Mouse (Mus musculus): ENCODE measurements around the gene Ascc2.

Ascc2 gene

GRCm38 (mm10) chr11:4637534-4638234 is at the start of gene Ascc2:
Gene Ascc2, plus strand, starts transcription at chr11:4637747.
- WGBS = 1% methylated on average over 35 of the region's 35 CpGs

DNA sequence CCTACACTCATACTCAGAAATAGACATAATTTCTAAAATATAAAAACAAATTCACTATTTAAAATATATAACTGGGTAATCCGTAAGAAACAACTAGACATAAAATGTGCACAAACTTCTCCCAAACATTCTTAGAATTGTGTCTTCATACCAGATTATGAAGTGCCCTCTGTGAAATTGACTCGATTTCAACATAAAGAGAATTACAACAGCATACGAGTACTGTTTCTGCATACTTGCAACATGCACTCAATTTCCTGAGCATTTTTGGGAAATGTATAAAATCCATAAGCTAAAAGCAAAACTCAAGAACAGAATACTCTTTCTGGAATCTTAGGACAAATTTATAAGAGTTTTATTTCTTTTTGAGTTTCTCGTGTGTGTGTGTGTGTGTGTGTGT is 45.7 kb upstream of the Ascc2 start:
- WGBS = 61% methylated on average over 4 of the region's 4 CpGs

DNA sequence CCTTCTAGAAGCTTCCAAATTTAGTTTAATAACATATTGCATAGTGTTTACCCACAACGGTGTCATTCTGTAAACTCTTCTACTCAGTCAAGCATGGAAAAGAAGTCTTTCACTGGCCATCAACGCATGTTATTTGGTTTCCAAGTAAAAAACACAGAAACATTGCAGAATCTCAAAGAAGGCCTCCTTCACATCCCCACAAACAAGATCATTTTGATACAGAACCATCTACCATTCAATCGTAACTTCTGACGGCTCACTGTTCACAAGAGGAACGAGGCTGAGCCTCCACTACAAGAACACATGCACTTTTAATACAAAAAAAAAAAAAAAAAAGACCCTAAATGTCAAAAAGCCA is 44.1 kb upstream of the Ascc2 start:
- WGBS = 5% methylated on average over 5 of the region's 5 CpGs

DNA sequence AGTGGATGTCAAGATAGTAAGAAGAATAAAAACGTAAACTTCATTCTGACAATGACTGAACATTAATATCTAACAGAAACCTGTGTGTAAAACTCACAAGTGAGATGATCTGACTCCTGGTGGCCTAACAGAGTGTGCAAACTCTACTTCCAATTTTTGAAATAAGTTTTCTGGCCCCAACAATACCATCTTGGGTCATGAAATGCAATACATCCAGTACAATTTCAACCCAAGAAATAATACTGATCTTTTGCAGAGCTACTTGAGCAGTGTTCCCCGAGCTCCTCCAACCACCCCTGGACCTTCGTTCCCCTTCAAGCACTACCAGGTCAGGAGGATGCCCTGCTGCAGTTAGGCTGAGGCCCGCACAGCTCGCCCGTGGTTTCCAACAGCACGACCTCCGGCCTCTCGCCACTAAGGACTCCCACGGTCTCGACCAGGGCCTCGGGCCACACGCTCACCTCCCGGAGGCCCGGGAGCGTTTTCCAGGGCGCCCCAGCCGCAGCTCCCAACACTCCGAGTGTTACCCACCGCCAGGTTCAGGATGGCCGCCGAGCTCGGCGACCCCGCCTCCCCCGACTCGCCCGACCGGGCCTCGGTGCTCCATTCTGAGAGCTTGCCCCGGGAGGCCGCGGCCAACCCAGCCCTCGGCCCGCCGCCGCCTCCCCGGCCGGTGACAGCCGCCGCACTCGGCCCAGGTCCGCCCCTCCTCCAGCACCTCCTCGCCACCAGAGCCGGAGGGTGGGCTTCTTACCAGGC is 43.5 kb upstream of the Ascc2 start:
- 1% methylated on average over 45 of the region's 45 CpGs for WGBS

DNA sequence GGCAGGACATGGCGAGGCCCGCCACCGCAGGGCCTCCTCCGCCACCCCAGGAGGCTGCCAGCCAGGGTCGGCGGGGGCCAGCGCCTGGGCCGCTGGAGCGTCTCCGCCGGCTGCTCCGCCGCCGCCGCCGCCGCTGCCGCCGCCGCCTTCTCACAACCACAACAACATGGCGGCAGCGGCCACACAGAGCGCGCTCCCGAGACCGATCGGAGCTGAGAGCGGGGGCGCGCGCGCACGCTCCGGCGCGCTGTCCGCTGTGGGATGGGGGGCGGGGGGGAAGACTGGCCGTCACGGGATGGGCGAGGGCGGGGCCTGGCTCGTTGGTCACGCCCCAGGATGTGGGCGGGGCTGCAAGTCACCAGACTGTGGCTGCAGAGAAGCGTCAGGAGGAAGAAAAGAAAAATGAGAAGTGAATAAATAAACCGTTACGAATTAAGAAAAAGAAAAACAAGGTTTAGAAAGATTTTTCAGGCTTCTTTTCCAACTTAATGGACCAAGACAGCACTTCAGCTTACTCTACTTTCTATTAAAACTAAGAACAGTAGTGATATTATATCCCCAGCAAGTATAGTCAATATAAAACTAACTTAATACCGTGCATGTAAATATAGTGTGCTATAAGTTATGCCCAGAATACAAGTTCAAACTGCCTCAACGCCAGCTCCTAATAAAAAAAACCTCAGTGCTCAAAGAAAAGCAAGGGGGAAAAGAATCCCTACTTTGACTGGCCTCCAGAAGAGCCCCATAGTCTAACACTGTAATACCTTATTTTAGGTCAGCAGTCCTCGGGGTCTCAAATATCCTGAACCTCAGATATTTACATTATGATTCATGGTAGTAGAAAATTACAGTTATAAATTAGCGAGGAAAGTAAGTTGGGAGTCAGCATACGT is 42.7 kb upstream of the Ascc2 start, which contains the start of gene Mtmr3:
Gene Mtmr3, minus strand, starts transcription at position 256 of the 893 bp plus-strand sequence.
- 5% methylated on average over 52 of the region's 53 CpGs for WGBS

- 93% methylated on average over 2 of the region's 2 CpGs for WGBS
Measured at GRCm38 (mm10) chr11:4598411-4598810, 39.1 kb upstream of the Ascc2 start.

- WGBS = 73% methylated on average over 3 of the region's 3 CpGs
Measured at GRCm38 (mm10) chr11:4599916-4600315, 37.6 kb upstream of the Ascc2 start.

- WGBS = 88% methylated on average over 5 of the region's 5 CpGs
Measured at GRCm38 (mm10) chr11:4601890-4602289, 35.7 kb upstream of the Ascc2 start.

DNA sequence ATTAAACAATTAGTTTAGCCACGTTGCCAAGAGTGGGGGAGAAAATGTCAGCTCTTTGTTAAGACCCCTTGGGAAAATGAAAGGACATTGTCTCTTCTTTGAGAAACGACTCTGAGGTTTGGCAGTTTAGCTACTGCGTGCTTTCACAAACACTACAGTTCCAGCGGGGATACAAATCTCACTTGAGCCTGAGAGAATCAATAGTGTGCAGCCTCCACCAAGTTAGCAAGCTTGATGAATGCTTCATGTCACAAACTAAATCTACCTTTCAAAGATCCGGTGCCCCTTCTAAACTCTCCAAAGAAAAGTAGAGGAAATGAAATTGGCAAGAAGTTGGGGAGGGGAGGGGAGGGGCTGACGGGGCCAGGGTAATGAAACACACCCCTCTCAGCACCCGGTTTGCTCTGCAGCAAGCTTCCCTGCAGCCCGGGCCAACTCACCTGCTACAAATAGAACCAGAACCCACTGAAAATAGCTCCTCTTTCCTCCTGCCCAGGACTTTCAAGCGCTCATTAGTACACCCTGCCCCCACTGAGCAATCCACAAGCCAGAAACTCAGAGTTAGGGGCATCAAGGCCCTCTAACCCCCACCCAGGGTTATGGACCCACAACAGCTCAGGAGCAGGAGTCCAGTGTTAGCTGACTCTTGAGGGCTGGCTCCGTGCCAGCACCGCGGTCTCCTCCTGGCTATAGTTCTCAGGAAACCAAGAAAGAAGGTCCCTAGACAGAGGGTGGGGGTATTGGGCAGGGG is 34.7 kb upstream of the Ascc2 start:
- whole genome bisulfite sequencing = 19% methylated on average over 12 of the region's 12 CpGs

GRCm38 (mm10) chr11:4604441-4604840 is 33.1 kb upstream of the Ascc2 start:
- WGBS = 73% methylated on average over 6 of the region's 6 CpGs

DNA sequence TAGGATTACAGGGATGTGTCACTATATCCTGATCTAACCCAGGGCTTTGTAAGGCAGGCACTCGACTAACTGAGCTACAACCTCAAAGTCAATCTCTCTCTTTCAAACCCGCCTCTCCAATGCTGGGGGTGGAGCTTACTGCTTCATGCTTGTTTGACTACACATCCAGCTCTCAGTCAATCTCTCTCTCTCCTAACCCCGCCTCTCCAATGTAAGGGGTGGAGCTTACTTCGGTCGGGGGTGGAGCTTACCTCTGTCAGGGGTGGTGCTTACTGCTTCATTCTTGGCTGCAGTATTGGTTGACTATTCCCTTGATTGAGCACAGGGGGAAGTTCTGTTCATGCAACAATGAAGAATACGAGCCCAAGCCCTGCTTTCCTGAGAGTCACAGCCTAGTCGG is 32.1 kb upstream of the Ascc2 start:
- 70% methylated on average over 7 of the region's 7 CpGs for WGBS

DNA sequence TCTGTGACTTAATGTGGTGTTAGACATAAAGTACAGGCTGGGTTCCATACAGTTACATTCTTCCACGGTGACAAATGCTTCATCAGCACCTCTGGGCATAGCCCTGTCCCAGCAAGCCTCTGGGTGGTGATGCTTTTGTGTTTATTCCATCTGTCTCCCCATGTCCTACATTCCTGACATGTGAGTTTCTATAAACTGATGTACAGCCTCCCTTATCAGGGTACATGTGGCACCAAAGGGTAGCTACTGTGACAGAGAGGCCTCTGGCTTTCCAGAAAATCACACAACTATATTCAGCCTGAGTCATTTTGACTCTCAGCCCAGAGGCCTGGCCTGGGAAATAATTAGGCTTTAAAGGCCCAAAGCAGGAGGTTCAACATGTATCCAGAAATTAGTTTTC is 31.0 kb upstream of the Ascc2 start:
- 65% methylated on average over 1 of the region's 1 CpGs for WGBS

DNA sequence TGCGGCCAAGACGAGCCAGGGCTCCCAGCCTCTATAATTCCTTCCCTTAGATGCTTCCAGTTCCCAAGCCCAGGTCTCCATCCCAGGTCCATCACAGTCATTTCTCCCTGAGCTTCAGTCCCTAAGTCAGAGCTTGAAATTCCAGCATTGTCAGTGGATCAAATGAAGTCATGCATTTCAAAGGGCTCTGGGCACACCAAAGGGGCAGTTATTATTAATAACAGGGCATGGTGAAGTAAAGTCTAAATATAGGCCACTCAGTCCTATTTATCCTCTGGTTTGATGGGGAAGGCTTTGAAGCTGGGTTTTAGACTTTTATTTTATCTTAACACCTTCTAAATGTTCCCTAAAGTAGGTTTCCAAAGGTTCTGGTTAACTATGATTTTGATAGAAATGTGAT is 25.6 kb upstream of the Ascc2 start:
- 79% methylated on average over 2 of the region's 2 CpGs for WGBS

DNA sequence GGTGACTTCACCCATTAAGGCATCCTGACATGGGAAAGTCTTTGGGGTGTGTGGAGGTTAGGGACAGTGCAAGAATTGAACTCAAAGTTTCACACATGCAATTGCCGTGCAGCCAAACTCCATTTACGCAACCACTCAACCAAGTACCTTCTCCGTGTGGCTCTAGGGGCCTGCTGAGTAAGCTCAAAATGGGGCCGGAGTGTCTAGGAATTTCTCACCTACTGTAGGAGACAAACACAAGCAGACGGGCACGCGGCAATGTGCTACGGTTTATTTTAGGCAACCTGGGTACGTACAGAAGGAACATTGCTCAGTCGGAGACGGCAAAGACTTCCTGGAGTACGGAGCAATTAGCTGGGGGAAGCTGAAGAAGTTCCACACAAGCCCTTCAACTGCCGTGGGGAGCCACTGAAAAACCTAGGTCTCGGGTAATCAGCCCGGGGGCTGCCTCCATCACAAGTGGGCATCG is 17.5 kb upstream of the Ascc2 start, which contains the start of gene Gm11032:
Gene Gm11032, plus strand, starts transcription at position 51 of the 469 bp plus-strand sequence.
- WGBS = 48% methylated on average over 16 of the region's 16 CpGs

DNA sequence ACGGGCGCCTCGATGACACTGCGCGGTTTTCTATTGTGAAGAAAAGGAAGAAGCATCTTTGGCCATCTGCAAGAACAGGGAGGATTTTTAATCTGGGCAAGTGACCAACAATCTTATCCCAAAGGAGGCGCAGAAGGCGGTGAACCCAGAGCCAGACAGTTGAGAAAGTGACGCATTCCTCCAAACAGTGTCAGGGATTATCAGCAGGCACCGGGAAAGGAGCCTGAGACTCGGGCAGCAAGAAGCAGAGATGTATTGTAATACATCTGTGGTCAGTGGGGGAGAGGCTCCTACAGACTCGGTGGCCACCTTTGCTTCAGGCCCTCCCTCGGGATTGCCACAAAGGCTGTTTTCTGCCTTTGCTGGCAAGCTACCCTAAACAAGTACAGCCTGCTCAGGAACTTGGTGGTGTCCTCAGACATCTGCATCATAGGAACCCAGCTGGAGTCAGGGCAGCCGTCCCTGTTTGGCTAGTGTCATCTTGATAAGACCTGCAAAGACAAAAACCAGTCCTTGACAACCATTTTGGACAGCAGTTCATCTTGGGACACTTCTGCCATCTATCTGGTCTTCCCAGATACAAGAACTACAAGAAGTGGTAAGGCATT is 16.9 kb upstream of the Ascc2 start:
- 55% methylated on average over 13 of the region's 13 CpGs for WGBS

- 71% methylated on average over 4 of the region's 4 CpGs for WGBS
Measured at GRCm38 (mm10) chr11:4621866-4622265, 15.7 kb upstream of the Ascc2 start.

DNA sequence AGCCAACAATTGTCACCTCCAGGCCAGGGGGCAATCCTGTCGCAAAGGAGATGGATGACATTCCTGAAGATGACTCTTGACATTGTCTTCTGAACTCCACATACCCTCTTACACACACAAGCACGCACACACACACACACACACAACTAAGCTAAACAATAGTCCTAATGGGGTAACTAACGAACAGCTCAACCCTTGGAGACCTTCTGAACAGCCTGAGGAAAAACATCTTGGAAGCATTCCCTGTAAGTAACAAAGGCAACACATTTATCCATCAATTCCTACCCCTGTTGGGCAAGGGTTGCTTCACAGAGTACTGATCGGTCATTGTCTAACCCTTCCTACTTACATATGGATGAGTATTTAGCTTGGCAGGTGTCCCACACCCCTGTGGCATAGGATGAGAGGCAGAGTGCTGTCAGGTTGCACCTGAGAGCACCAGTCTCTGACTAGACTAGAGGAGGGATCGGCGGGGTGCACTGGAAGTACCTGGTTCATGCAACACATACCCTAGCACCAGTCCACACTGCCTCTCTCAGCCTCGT is 15.0 kb upstream of the Ascc2 start:
- WGBS = 77% methylated on average over 7 of the region's 7 CpGs

- WGBS = 78% methylated on average over 5 of the region's 5 CpGs
Measured at GRCm38 (mm10) chr11:4622997-4623396, 14.6 kb upstream of the Ascc2 start.

- 69% methylated on average over 7 of the region's 7 CpGs for WGBS
Measured at GRCm38 (mm10) chr11:4625931-4626330, 11.6 kb upstream of the Ascc2 start.

DNA sequence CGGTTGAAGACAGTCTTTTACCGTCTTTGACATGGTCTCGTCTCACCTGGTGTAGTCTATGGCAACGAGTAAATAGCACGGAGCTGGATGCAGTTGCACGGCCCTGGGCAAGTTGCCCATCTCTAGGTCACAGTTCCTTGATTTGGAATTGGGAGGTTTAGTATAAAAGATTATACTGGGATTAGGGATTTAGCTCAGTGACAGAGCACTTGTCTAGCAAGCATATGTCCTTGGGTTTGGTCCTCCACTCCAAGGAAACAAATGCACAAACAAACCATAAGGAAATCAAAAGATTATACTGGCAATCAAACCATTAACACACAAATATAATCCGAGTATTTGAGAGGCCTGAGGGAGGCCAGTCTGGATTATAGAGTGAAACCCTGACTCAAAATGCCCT is 9.9 kb upstream of the Ascc2 start:
- 72% methylated on average over 7 of the region's 7 CpGs for WGBS

DNA sequence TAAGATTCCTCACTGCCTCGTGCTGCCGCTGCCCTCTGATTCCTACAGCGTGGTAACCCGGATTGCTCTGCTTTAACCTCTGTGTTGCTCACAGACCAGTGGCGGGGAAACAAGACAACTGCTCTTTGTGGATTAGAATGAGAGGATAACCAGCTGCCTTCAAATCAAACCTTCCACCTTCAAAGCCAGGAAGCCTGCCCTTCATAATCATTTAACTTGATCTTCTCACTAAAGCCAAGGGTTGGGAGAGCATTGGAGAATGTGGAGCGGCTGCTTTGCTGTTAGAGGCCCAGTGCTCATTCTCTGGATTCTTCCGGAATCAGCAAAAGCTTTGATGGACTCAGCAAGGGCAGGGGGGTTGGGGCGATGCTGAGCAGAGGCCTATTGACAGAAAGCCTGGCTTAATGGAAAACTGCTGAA is 7.7 kb upstream of the Ascc2 start:
- WGBS = 62% methylated on average over 8 of the region's 8 CpGs

All from cerebral cortex, adult 2 months (tissue).